Mouse (Mus musculus) lung, embryonic 15.5 days (tissue): ENCODE results near the gene Ftcd. TPM values are rescaled to one million over a fixed set of nuclear protein-coding genes. Genes with fewer than 3 reads are reported as not detected.
A peak's percentile ranks its signal among the peaks of the same experiment; 100 is the strongest.

Experiments used
- ATAC-seq: fragments of 200-750 bp; cut with Nextera tagmentation; 2 replicates; pipeline ENCODE4 v1.8.0; 2017; ENCODE audit warnings: moderate number of reproducible peaks, borderline replicate concordance; ENCODE audit not compliant: low FRiP score, low TSS enrichment; ENCODE audit errors: extremely low read depth
- H3K27ac ChIP-seq: fragments of 300-500 bp; sonication (generic); 2 replicates; pipeline ENCODE4 v1.5.1; 2015; ENCODE audit warnings: moderate library complexity, mild to moderate bottlenecking, inconsistent platforms
- H3K27me3 ChIP-seq: fragments of 300-500 bp; sonication (generic); 2 replicates; pipeline ENCODE4 v1.6.1; 2015; ENCODE audit warnings: inconsistent platforms
- H3K36me3 ChIP-seq: fragments of 300-500 bp; sonication (generic); 2 replicates; pipeline ENCODE4 v1.6.1; 2015; ENCODE audit warnings: inconsistent platforms
- H3K4me1 ChIP-seq: fragments of 300-500 bp; sonication (generic); 2 replicates; pipeline ENCODE4 v1.6.1; 2015; ENCODE audit warnings: inconsistent platforms
- H3K4me2 ChIP-seq: fragments of 300-500 bp; sonication (generic); 2 replicates; pipeline ENCODE4 v1.6.1; 2015; ENCODE audit warnings: inconsistent platforms, mild to moderate bottlenecking, moderate library complexity
- H3K4me3 ChIP-seq: fragments of 300-500 bp; sonication (generic); 2 replicates; pipeline ENCODE4 v1.5.1; 2015; ENCODE audit warnings: mild to moderate bottlenecking, inconsistent platforms
- H3K9ac ChIP-seq: fragments of 300-500 bp; sonication (generic); 2 replicates; pipeline ENCODE4 v1.6.1; 2015; ENCODE audit warnings: inconsistent platforms
- H3K9me3 ChIP-seq: fragments of 300-500 bp; sonication (generic); 2 replicates; pipeline ENCODE4 v1.6.1; 2016; ENCODE audit warnings: inconsistent platforms
- WGBS: fragments of 180-500 bp; shearing (Covaris S2); methylation state at CpG from one replicate; pipeline ENCODE4 v1.1.7; 2015; 5-methylcytosine and 5-hydroxymethylcytosine counted together
- polyA plus RNA-seq: library from polyadenylated mRNA; unstranded; fragments of >200 nt; fragmentation: Nextera tagmentation; extraction: Ambion mirVana; gene quantifications from 2 replicates; pipeline ENCODE4 v1.2.1, GENCODE M21; 2015

Ftcd gene
- polyA plus RNA-seq = 0.59 TPM in 1 of 2 replicates, not detected in the other

- H3K9me3 ChIP-seq = no peaks in the 10 kb centered on the region
- no peak for ATAC-seq
- 66% methylated on average over 3 of the region's 3 CpGs for WGBS
Measured at GRCm38 (mm10) chr10:76575374-76575773, at the start of gene Ftcd. Gene Ftcd, plus strand, starts transcription at chr10:76575648.

GRCm38 (mm10) chr10:76530922-76531321, 44.5 kb upstream of the Ftcd start:
- Histone ChIP-seq H3K4me3 (peak overlapping the region; percentile 70), H3K36me3 (peaks cover 4% of the 10 kb centered on the region; the same call in 1 of the 2 replicates), H3K4me1 (peaks cover 16% of the 10 kb centered on the region), H3K9me3 (no peaks in the 10 kb centered on the region), H3K4me2 (peak overlapping the region; percentile 92), H3K9ac (peak overlapping the region; percentile 44), H3K27ac (no peak overlapping the region), H3K27me3 (no peaks in the 10 kb centered on the region)
- WGBS = 1% methylated on average over 11 of the region's 11 CpGs
- peak; percentile 67 for ATAC-seq

More at GRCm38 (mm10) chr10:76575374-76575773, at the start of gene Ftcd:
- no peaks in the 10 kb centered on the region for H3K27me3 ChIP-seq
- H3K36me3 ChIP-seq = no peaks in the 10 kb centered on the region
- no peak within 1 kb of the TSS for H3K9ac ChIP-seq
- H3K4me3 ChIP-seq = no peak within 1 kb of the TSS
- H3K4me1 ChIP-seq = no peaks in the 10 kb centered on the region
- H3K4me2 ChIP-seq = no peak within 1 kb of the TSS
- H3K27ac ChIP-seq = no peak within 1 kb of the TSS

- Histone ChIP-seq H3K9ac (peak within 1 kb of the TSS; percentile 69), H3K9me3 (no peaks in the 10 kb centered on the region), H3K36me3 (peaks cover 7% of the 10 kb centered on the region; the same call in 1 of the 2 replicates), H3K4me2 (peak within 1 kb of the TSS; percentile 92), H3K4me3 (peak within 1 kb of the TSS; percentile 70), H3K27me3 (no peaks in the 10 kb centered on the region), H3K27ac (peak within 1 kb of the TSS; percentile 66), H3K4me1 (peaks cover 16% of the 10 kb centered on the region)
- under 1% methylated on average over 37 of the region's 37 CpGs for WGBS
- ATAC-seq = peak; percentile 99
Measured at GRCm38 (mm10) chr10:76531375-76531774, 44.1 kb upstream of the Ftcd start, which contains the start of gene Lss. Gene Lss, plus strand, starts transcription at chr10:76531588.

GRCm38 (mm10) chr10:76531828-76532227, 43.6 kb upstream of the Ftcd start:
- WGBS = 2% methylated on average over 14 of the region's 14 CpGs
- H3K27me3 ChIP-seq = no peaks in the 10 kb centered on the region
- ATAC-seq = peak; percentile 27; the same call in 1 of the 2 replicates
- peak overlapping the region; percentile 70 for H3K4me3 ChIP-seq
- H3K27ac ChIP-seq = peak overlapping the region; percentile 66
- H3K4me2 ChIP-seq = peak overlapping the region; percentile 92
- no peaks in the 10 kb centered on the region for H3K9me3 ChIP-seq
- peaks cover 7% of the 10 kb centered on the region; the same call in 1 of the 2 replicates for H3K36me3 ChIP-seq
- peak overlapping the region; percentile 69 for H3K9ac ChIP-seq
- peaks cover 16% of the 10 kb centered on the region for H3K4me1 ChIP-seq

- H3K27me3 ChIP-seq = no peaks in the 10 kb centered on the region
- H3K4me3 ChIP-seq = no peak overlapping the region
- whole genome bisulfite sequencing = 90% methylated on average over 7 of the region's 7 CpGs
- no peak overlapping the region for H3K4me2 ChIP-seq
- H3K36me3 ChIP-seq = peaks cover 28% of the 10 kb centered on the region
- H3K4me1 ChIP-seq = peaks cover 15% of the 10 kb centered on the region
- no peak overlapping the region for H3K27ac ChIP-seq
- no peak for ATAC-seq
- H3K9ac ChIP-seq = no peak overlapping the region
- H3K9me3 ChIP-seq = no peaks in the 10 kb centered on the region
Measured at GRCm38 (mm10) chr10:76535526-76535925, 39.9 kb upstream of the Ftcd start.

GRCm38 (mm10) chr10:76537619-76538018, 37.8 kb upstream of the Ftcd start:
- WGBS = 54% methylated on average over 9 of the region's 9 CpGs
- no peak overlapping the region for H3K9ac ChIP-seq
- no peak overlapping the region for H3K27ac ChIP-seq
- H3K4me3 ChIP-seq = no peak overlapping the region
- H3K4me1 ChIP-seq = peaks cover 1% of the 10 kb centered on the region; the same call in 1 of the 2 replicates
- no peak for ATAC-seq
- no peaks in the 10 kb centered on the region for H3K27me3 ChIP-seq
- H3K36me3 ChIP-seq = peaks cover 48% of the 10 kb centered on the region
- no peak overlapping the region for H3K4me2 ChIP-seq
- no peaks in the 10 kb centered on the region for H3K9me3 ChIP-seq

GRCm38 (mm10) chr10:76541336-76542085, 33.9 kb upstream of the Ftcd start:
- H3K27me3 ChIP-seq = no peaks in the 10 kb centered on the region
- no peak overlapping the region for H3K9ac ChIP-seq
- H3K4me2 ChIP-seq = no peak overlapping the region
- no peaks in the 10 kb centered on the region for H3K9me3 ChIP-seq
- H3K36me3 ChIP-seq = peaks cover 68% of the 10 kb centered on the region
- no peak for ATAC-seq
- 89% methylated on average over 11 of the region's 11 CpGs for WGBS
- H3K4me1 ChIP-seq = no peaks in the 10 kb centered on the region
- no peak overlapping the region for H3K27ac ChIP-seq
- H3K4me3 ChIP-seq = no peak overlapping the region

GRCm38 (mm10) chr10:76542636-76543375, 32.6 kb upstream of the Ftcd start:
- Histone ChIP-seq H3K9me3 (no peaks in the 10 kb centered on the region), H3K36me3 (peaks cover 78% of the 10 kb centered on the region), H3K27ac (no peak overlapping the region), H3K27me3 (no peaks in the 10 kb centered on the region), H3K4me2 (no peak overlapping the region), H3K4me1 (no peaks in the 10 kb centered on the region), H3K4me3 (no peak overlapping the region), H3K9ac (no peak overlapping the region)
- 84% methylated on average over 10 of the region's 10 CpGs for WGBS
- no peak for ATAC-seq

GRCm38 (mm10) chr10:76546566-76546965, 28.9 kb upstream of the Ftcd start:
- peaks cover 71% of the 10 kb centered on the region for H3K36me3 ChIP-seq
- no peak overlapping the region for H3K9ac ChIP-seq
- no peak for ATAC-seq

GRCm38 (mm10) chr10:76548218-76548617, 27.2 kb upstream of the Ftcd start:
- Histone ChIP-seq H3K4me3 (no peak overlapping the region), H3K27me3 (no peaks in the 10 kb centered on the region), H3K9ac (no peak overlapping the region), H3K4me2 (no peak overlapping the region), H3K4me1 (no peaks in the 10 kb centered on the region), H3K27ac (no peak overlapping the region), H3K9me3 (no peaks in the 10 kb centered on the region), H3K36me3 (peaks cover 76% of the 10 kb centered on the region)
- WGBS = 91% methylated on average over 8 of the region's 8 CpGs
- ATAC-seq = no peak

More at GRCm38 (mm10) chr10:76546566-76546965, 28.9 kb upstream of the Ftcd start:
- Histone ChIP-seq H3K4me1 (no peaks in the 10 kb centered on the region), H3K4me3 (no peak overlapping the region), H3K4me2 (no peak overlapping the region), H3K27ac (no peak overlapping the region), H3K9me3 (no peaks in the 10 kb centered on the region), H3K27me3 (no peaks in the 10 kb centered on the region)
- 90% methylated on average over 8 of the region's 8 CpGs for WGBS

- ATAC-seq = no peak
- H3K27ac ChIP-seq = no peak overlapping the region
- H3K4me3 ChIP-seq = no peak overlapping the region
- H3K9ac ChIP-seq = no peak overlapping the region
- H3K9me3 ChIP-seq = no peaks in the 10 kb centered on the region
- peaks cover 64% of the 10 kb centered on the region for H3K36me3 ChIP-seq
- H3K4me1 ChIP-seq = no peaks in the 10 kb centered on the region
- H3K27me3 ChIP-seq = no peaks in the 10 kb centered on the region
- WGBS = 85% methylated on average over 5 of the region's 5 CpGs
- H3K4me2 ChIP-seq = no peak overlapping the region
Measured at GRCm38 (mm10) chr10:76550458-76550857, 25.0 kb upstream of the Ftcd start.

GRCm38 (mm10) chr10:76551556-76551955, 23.9 kb upstream of the Ftcd start:
- Histone ChIP-seq H3K4me3 (no peak overlapping the region), H3K27me3 (no peaks in the 10 kb centered on the region), H3K4me2 (no peak overlapping the region), H3K4me1 (no peaks in the 10 kb centered on the region), H3K27ac (no peak overlapping the region), H3K9ac (no peak overlapping the region), H3K36me3 (peaks cover 56% of the 10 kb centered on the region), H3K9me3 (no peaks in the 10 kb centered on the region)
- 75% methylated on average over 3 of the region's 3 CpGs for WGBS
- ATAC-seq = no peak
